Mouse (Mus musculus) gastrocnemius, adult 8-10 months (tissue): ENCODE results near the gene Cmtm3. TPM values are rescaled to one million over a fixed set of nuclear protein-coding genes. Genes with fewer than 3 reads are reported as not detected.
"Not testable (repeated sequence)": the region's sequence is repeated elsewhere in the genome, so short reads cannot be mapped to it uniquely, and the experiment has no call there.

ENCODE experiments used
- DNase-seq, 2 experiments: peaks; one replicate each; pipeline ENCODE4 v3.0.0; 2022; ENCODE audit warnings: low spot score in 2 of 2
- total RNA-seq, 4 experiments: library from RNA; stranded (reverse); gene quantifications; 2 replicates each; pipeline ENCODE4 v1.2.4; 2022

The Cmtm3 gene
- total RNA-seq = 1 to 10 TPM; 1.9 to 5.0 (median 3.0) TPM

- no peak for DNase-seq
These were observed at the start of gene Cmtm3 for GRCm38 (mm10) chr8:104339229-104339982. Cmtm3 (plus strand) TSS chr8:104339410.

- not testable (repeated sequence) for DNase-seq
These were observed 46.1 kb upstream of the Cmtm3 start, which contains the start of gene Cmtm2a for GRCm38 (mm10) chr8:104293081-104293480. Cmtm2a (minus strand) TSS chr8:104293181.

- no peak for DNase-seq
These were observed 44.8 kb upstream of the Cmtm3 start for GRCm38 (mm10) chr8:104294396-104294795.

- DNase-seq = not testable (repeated sequence)
These were observed 37.6 kb upstream of the Cmtm3 start for GRCm38 (mm10) chr8:104301577-104301976.

GRCm38 (mm10) chr8:104302536-104302935 is 36.7 kb upstream of the Cmtm3 start:
- DNase-seq = not testable (repeated sequence)

GRCm38 (mm10) chr8:104304962-104305361 is 34.2 kb upstream of the Cmtm3 start:
- no peak for DNase-seq

- not testable (repeated sequence) for DNase-seq
These were observed 30.9 kb upstream of the Cmtm3 start for GRCm38 (mm10) chr8:104308341-104308740.

GRCm38 (mm10) chr8:104309441-104310155 is 29.6 kb upstream of the Cmtm3 start, which contains the start of the genes Gm45711 and Cmtm1:
Gm45711 (minus strand) TSS chr8:104310081.
Cmtm1 (minus strand) TSS chr8:104310145.
- peak; percentile 36 to 46 for DNase-seq

GRCm38 (mm10) chr8:104312023-104312422 is 27.2 kb upstream of the Cmtm3 start:
- not testable (repeated sequence) for DNase-seq

GRCm38 (mm10) chr8:104313311-104313710 is 25.9 kb upstream of the Cmtm3 start:
- DNase-seq = no peak

- not testable (repeated sequence) for DNase-seq
These were observed 17.9 kb upstream of the Cmtm3 start, which contains the start of gene Gm11020 for GRCm38 (mm10) chr8:104321267-104321666. Gm11020 (plus strand) TSS chr8:104321567.

- DNase-seq = not testable (repeated sequence)
These were observed 17.3 kb upstream of the Cmtm3 start, which contains the start of gene Cmtm2b for GRCm38 (mm10) chr8:104321930-104322329. Cmtm2b (plus strand) TSS chr8:104322230.

GRCm38 (mm10) chr8:104332665-104333631 is 6.3 kb upstream of the Cmtm3 start:
- DNase-seq = no peak

- DNase-seq = no peak
These were observed 5.4 kb upstream of the Cmtm3 start for GRCm38 (mm10) chr8:104333786-104334185.

- DNase-seq = no peak
These were observed 5.0 kb upstream of the Cmtm3 start for GRCm38 (mm10) chr8:104334196-104334595.

GRCm38 (mm10) chr8:104336806-104337205 is 2.4 kb upstream of the Cmtm3 start:
- no peak for DNase-seq

- no peak for DNase-seq
These were observed 1.3 kb upstream of the Cmtm3 start for GRCm38 (mm10) chr8:104337890-104338289.

GRCm38 (mm10) chr8:104339983-104340232 is 698 bp downstream of the Cmtm3 start:
- DNase-seq = no peak

- peak; percentile 44 to 63 for DNase-seq
These were observed 1.3 kb downstream of the Cmtm3 start for GRCm38 (mm10) chr8:104340233-104341105.

GRCm38 (mm10) chr8:104341106-104341561 is 1.9 kb downstream of the Cmtm3 start:
- peak in 1 of 2 experiments; percentile 53 for DNase-seq
